Mouse (Mus musculus) heart, embryonic 15.5 days (tissue): ENCODE measurements around the gene Fcgr4. TPM values are rescaled to one million over a fixed set of nuclear protein-coding genes. Genes with fewer than 3 reads are reported as not detected.
A peak's percentile ranks its signal among the peaks of the same experiment; 100 is the strongest.
"Not testable (repeated sequence)": the region's sequence is repeated elsewhere in the genome, so short reads cannot be mapped to it uniquely, and the experiment has no call there.

Experiments used
- ATAC-seq: fragments of 200-750 bp; cut with Nextera tagmentation; replicated peaks from 2 replicates; pipeline ENCODE4 v1.8.0; 2017; ENCODE audit warnings: low read depth, moderate TSS enrichment; ENCODE audit not compliant: insufficient number of reproducible peaks, insufficient read depth, low FRiP score
- H3K27ac ChIP-seq: fragments of 300-500 bp; sonication (generic); 2 replicates; pipeline ENCODE4 v1.5.1; 2015; ENCODE audit warnings: mild to moderate bottlenecking, inconsistent platforms
- H3K27me3 ChIP-seq: fragments of 300-500 bp; sonication (generic); 2 replicates; pipeline ENCODE4 v1.6.1; 2015; ENCODE audit warnings: inconsistent platforms
- H3K36me3 ChIP-seq: fragments of 300-500 bp; sonication (generic); 2 replicates; pipeline ENCODE4 v1.6.1; 2015; ENCODE audit warnings: mild to moderate bottlenecking, inconsistent platforms
- H3K4me1 ChIP-seq: fragments of 300-500 bp; sonication (generic); replicated peaks from 2 replicates; pipeline ENCODE4 v1.6.1; 2015; ENCODE audit warnings: inconsistent platforms
- H3K4me2 ChIP-seq: fragments of 300-500 bp; sonication (generic); 2 replicates; pipeline ENCODE4 v1.6.1; 2015; ENCODE audit warnings: inconsistent platforms, mild to moderate bottlenecking, moderate library complexity
- H3K4me3 ChIP-seq: fragments of 300-500 bp; sonication (generic); 2 replicates; pipeline ENCODE4 v1.5.1; 2015; ENCODE audit warnings: mild to moderate bottlenecking, inconsistent platforms
- H3K9ac ChIP-seq: fragments of 300-500 bp; sonication (generic); 2 replicates; pipeline ENCODE4 v1.6.1; 2015; ENCODE audit warnings: mild to moderate bottlenecking, inconsistent platforms
- H3K9me3 ChIP-seq: fragments of 300-500 bp; sonication (generic); replicated peaks from 2 replicates; pipeline ENCODE4 v1.6.1; 2016; ENCODE audit warnings: inconsistent platforms
- WGBS: fragments of 180-500 bp; shearing (Covaris S2); methylation state at CpG from one replicate; pipeline ENCODE4 v1.1.7; 2015; ENCODE audit warnings: mixed read lengths; 5-methylcytosine and 5-hydroxymethylcytosine counted together
- polyA plus RNA-seq: library from polyadenylated mRNA; unstranded; fragments of >200 nt; fragmentation: Nextera tagmentation; extraction: Ambion mirVana; gene quantifications from 2 replicates; pipeline ENCODE4 v1.2.1, GENCODE M21; 2015

Gene Fcgr4
- polyA plus RNA-seq, 1 experiment from 2014 or later = 1.1 TPM

- no peak overlapping the region for H3K9ac ChIP-seq
- 69% methylated on average over 5 of the region's 5 CpGs for WGBS
These were observed 38.5 kb downstream of the Fcgr4 start for GRCm38 (mm10) chr1:171057253-171057652.

GRCm38 (mm10) chr1:171059203-171059602, 40.5 kb downstream of the Fcgr4 start:
- Histone ChIP-seq H3K9ac (no peak overlapping the region), H3K9me3 (no peaks in the 10 kb centered on the region), H3K4me1 (peaks cover 2% of the 10 kb centered on the region), H3K27me3 (peaks cover 11% of the 10 kb centered on the region), H3K36me3 (no peaks in the 10 kb centered on the region), H3K4me2 (no peak overlapping the region), H3K27ac (no peak overlapping the region), H3K4me3 (no peak overlapping the region)
- no peak for ATAC-seq
- WGBS = 55% methylated on average over 2 of the region's 2 CpGs

More at GRCm38 (mm10) chr1:171057253-171057652, 38.5 kb downstream of the Fcgr4 start:
- no peaks in the 10 kb centered on the region for H3K27me3 ChIP-seq
- H3K4me1 ChIP-seq = no peaks in the 10 kb centered on the region; the same call in 1 of the 2 replicates
- no peak overlapping the region for H3K4me3 ChIP-seq
- H3K36me3 ChIP-seq = no peaks in the 10 kb centered on the region
- no peaks in the 10 kb centered on the region for H3K9me3 ChIP-seq
- no peak overlapping the region for H3K27ac ChIP-seq
- no peak for ATAC-seq
- H3K4me2 ChIP-seq = no peak overlapping the region

- Histone ChIP-seq H3K36me3 (no peaks in the 10 kb centered on the region), H3K27me3 (peaks cover 18% of the 10 kb centered on the region), H3K4me1 (peaks cover 8% of the 10 kb centered on the region), H3K4me2 (peak overlapping the region; percentile 18; the same call in 1 of the 2 replicates), H3K9me3 (no peaks in the 10 kb centered on the region), H3K9ac (no peak overlapping the region), H3K4me3 (no peak overlapping the region), H3K27ac (no peak overlapping the region)
- no peak for ATAC-seq
- 11% methylated on average over 10 of the region's 10 CpGs for WGBS
These were observed 41.7 kb downstream of the Fcgr4 start for GRCm38 (mm10) chr1:171060392-171060791.

GRCm38 (mm10) chr1:171061566-171061965, 42.8 kb downstream of the Fcgr4 start:
- Histone ChIP-seq H3K4me2 (no peak overlapping the region), H3K36me3 (no peaks in the 10 kb centered on the region), H3K4me3 (no peak overlapping the region), H3K9me3 (no peaks in the 10 kb centered on the region), H3K9ac (no peak overlapping the region), H3K27me3 (peaks cover 26% of the 10 kb centered on the region), H3K27ac (no peak overlapping the region), H3K4me1 (peaks cover 10% of the 10 kb centered on the region)
- 78% methylated on average over 3 of the region's 3 CpGs for WGBS
- no peak for ATAC-seq

- H3K36me3 ChIP-seq, H3K9ac ChIP-seq, H3K9me3 ChIP-seq, H3K27ac ChIP-seq: not testable (repeated sequence)
- ATAC-seq = peak; percentile 53
- peak overlapping the region; percentile 53 for H3K4me2 ChIP-seq
- H3K4me3 ChIP-seq = peak overlapping the region; percentile 36
- 9% methylated on average over 41 of the region's 61 CpGs for WGBS
- H3K4me1 ChIP-seq = peaks cover 10% of the 10 kb centered on the region
- peaks cover 33% of the 10 kb centered on the region for H3K27me3 ChIP-seq
These were observed 45.1 kb downstream of the Fcgr4 start for GRCm38 (mm10) chr1:171063569-171064490.

- peaks cover 37% of the 10 kb centered on the region for H3K27me3 ChIP-seq
- H3K9ac ChIP-seq, H3K27ac ChIP-seq, H3K9me3 ChIP-seq, H3K36me3 ChIP-seq: not testable (repeated sequence)
- WGBS = 1% methylated on average over 44 of the region's 75 CpGs
- peak; percentile 64 for ATAC-seq
- H3K4me3 ChIP-seq = peak within 1 kb of the TSS; percentile 36
- peaks cover 10% of the 10 kb centered on the region for H3K4me1 ChIP-seq
- H3K4me2 ChIP-seq = peak within 1 kb of the TSS; percentile 53
These were observed 45.9 kb downstream of the Fcgr4 start, which contains the start of gene Fcgr3 for GRCm38 (mm10) chr1:171064491-171065242. Fcgr3 (minus strand) TSS chr1:171064935.

GRCm38 (mm10) chr1:171065243-171065587, 46.5 kb downstream of the Fcgr4 start:
- H3K27me3 ChIP-seq = peaks cover 41% of the 10 kb centered on the region
- WGBS = under 1% methylated on average over 24 of the region's 35 CpGs
- H3K4me3 ChIP-seq = peak overlapping the region; percentile 36
- not testable (repeated sequence) for H3K36me3 ChIP-seq, H3K9me3 ChIP-seq, H3K9ac ChIP-seq, H3K27ac ChIP-seq
- peak; percentile 40 for ATAC-seq
- H3K4me1 ChIP-seq = peaks cover 10% of the 10 kb centered on the region
- H3K4me2 ChIP-seq = peak overlapping the region; percentile 53

GRCm38 (mm10) chr1:171065768-171066167, 47.0 kb downstream of the Fcgr4 start:
- not testable (repeated sequence) for H3K36me3 ChIP-seq, H3K9me3 ChIP-seq, H3K9ac ChIP-seq, ATAC-seq, H3K27ac ChIP-seq
- Histone ChIP-seq H3K4me2 (peak overlapping the region; percentile 47), H3K4me1 (peaks cover 10% of the 10 kb centered on the region), H3K4me3 (peak overlapping the region; percentile 31), H3K27me3 (peaks cover 41% of the 10 kb centered on the region)
- 6% methylated on average over 32 of the region's 45 CpGs for WGBS

GRCm38 (mm10) chr1:171066583-171066982, 47.9 kb downstream of the Fcgr4 start:
- H3K9ac ChIP-seq, H3K9me3 ChIP-seq, H3K36me3 ChIP-seq, H3K27ac ChIP-seq, H3K4me2 ChIP-seq, H3K4me3 ChIP-seq: not testable (repeated sequence)
- 39% methylated on average over 4 of the region's 10 CpGs for WGBS
- ATAC-seq = peak; percentile 14; the same call in 1 of the 2 replicates
- H3K27me3 ChIP-seq = peaks cover 44% of the 10 kb centered on the region
- peaks cover 10% of the 10 kb centered on the region for H3K4me1 ChIP-seq

GRCm38 (mm10) chr1:171067928-171068327, 49.2 kb downstream of the Fcgr4 start:
- not testable (repeated sequence) for H3K9ac ChIP-seq, H3K9me3 ChIP-seq, H3K27ac ChIP-seq, H3K36me3 ChIP-seq, H3K4me3 ChIP-seq, H3K4me2 ChIP-seq, ATAC-seq
- WGBS = 40% methylated on average over 5 of the region's 5 CpGs
- Histone ChIP-seq H3K4me1 (peaks cover 10% of the 10 kb centered on the region), H3K27me3 (peaks cover 43% of the 10 kb centered on the region)

- ATAC-seq, H3K4me3 ChIP-seq, H3K4me1 ChIP-seq, H3K36me3 ChIP-seq, H3K27ac ChIP-seq, H3K4me2 ChIP-seq, H3K9me3 ChIP-seq, H3K9ac ChIP-seq: not testable (repeated sequence)
- peaks cover 39% of the 10 kb centered on the region for H3K27me3 ChIP-seq
- WGBS = 64% methylated on average over 3 of the region's 3 CpGs
These were observed 50.8 kb downstream of the Fcgr4 start for GRCm38 (mm10) chr1:171069508-171069907.
